Mouse (Mus musculus) heart, adult 2 months (tissue): ENCODE measurements around the gene Atp8a1.

Experiments used
- CTCF ChIP-seq: fragments of 200-600 bp; IDR thresholded peaks from 2 replicates; pipeline ENCODE4 v1.8.1; 2022; ENCODE audit warnings: antibody characterized with exemption, mild to moderate bottlenecking, moderate library complexity
- EP300 ChIP-seq: fragments of 200-500 bp; IDR thresholded peaks from 2 replicates; pipeline ENCODE4 v1.6.1; 2011; ENCODE audit warnings: low read depth, low read length, control low read depth; ENCODE audit not compliant: insufficient read depth
- POLR2A ChIP-seq: fragments of 200-500 bp; IDR thresholded peaks from 2 replicates; pipeline ENCODE4 v1.6.1; 2011; ENCODE audit warnings: mild to moderate bottlenecking, low read depth, low read length, control low read depth; ENCODE audit not compliant: insufficient read depth

DNA sequence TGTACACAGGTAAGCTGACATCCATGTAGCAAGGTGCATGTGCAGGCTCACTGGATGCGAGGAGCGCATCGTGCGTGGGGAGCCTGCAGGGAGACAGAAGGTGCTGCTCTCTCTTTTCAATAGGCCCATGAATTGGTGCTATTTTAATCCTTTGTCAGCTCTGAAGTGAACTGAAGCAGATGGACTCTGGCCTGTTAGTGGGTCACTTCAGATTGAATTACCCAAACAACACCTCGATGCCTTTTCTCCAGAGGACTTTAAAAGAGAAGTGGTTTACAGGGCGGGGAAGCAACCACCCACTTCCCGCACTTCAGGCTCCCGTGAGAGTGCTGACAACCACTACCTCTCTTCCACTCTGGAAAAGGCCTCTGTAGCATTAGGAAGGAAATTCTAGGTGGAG is 46.4 kb downstream of the Atp8a1 start:
- TF ChIP-seq CTCF, result no peak
- TF ChIP-seq POLR2A, result no peak
- TF ChIP-seq EP300, result no peak
